Mouse (Mus musculus): ENCODE measurements around the gene Fuca1. TPM values are rescaled to one million over a fixed set of nuclear protein-coding genes. Genes with fewer than 3 reads are reported as not detected.

Fuca1 gene
- polyA plus RNA-seq (2015; fragmentation: Nextera tagmentation; extraction: Ambion mirVana), result 70.1 and 71.8 TPM in 2 replicates

GRCm38 (mm10) chr4:135920304-135921241, at the start of gene Fuca1:
Fuca1 (plus strand) TSS chr4:135920735.
- peak within 1 kb of the TSS; percentile 83 for H3K4me3 ChIP-seq (replicated peaks)
- peaks cover 20% of the 10 kb centered on the region for H3K36me3 ChIP-seq
- no peaks in the 10 kb centered on the region for H3K9me3 ChIP-seq (replicated peaks)
- peak; percentile 97 for ATAC-seq (replicated peaks; ENCODE audit: low FRiP score)
- peaks cover 10% of the 10 kb centered on the region for H3K4me1 ChIP-seq
- peak within 1 kb of the TSS; percentile 92 for H3K4me2 ChIP-seq
- H3K27ac ChIP-seq, result peak within 1 kb of the TSS; percentile 89
- H3K27me3 ChIP-seq, result no peaks in the 10 kb centered on the region
- H3K9ac ChIP-seq, result peak within 1 kb of the TSS; percentile 76
- 2% methylated on average over 60 of the region's 60 CpGs for WGBS

DNA sequence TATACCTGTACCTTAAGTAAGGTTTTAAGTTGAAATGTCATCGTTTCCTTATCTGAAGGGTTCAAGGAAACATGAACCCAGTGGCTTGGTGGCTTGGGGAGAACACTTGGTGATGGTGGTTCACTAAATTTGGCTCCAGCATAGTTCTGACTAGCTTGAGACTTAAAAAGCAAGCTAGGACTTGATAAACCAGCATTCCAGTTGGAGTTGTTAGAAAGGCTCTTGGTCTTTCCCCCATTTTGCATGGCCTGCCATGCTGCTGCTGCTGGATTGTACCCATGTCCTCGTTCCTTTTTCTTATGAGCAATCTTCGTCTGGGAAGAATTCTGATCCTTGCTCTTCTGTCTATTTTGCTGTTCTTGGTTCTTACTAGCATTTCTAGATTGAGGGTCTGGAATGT, 48.5 kb upstream of the Fuca1 start:
- peak overlapping the region; percentile 81 for H3K9ac ChIP-seq
- H3K27ac ChIP-seq, result peak overlapping the region; percentile 100; the same call in 1 of the 2 replicates

DNA sequence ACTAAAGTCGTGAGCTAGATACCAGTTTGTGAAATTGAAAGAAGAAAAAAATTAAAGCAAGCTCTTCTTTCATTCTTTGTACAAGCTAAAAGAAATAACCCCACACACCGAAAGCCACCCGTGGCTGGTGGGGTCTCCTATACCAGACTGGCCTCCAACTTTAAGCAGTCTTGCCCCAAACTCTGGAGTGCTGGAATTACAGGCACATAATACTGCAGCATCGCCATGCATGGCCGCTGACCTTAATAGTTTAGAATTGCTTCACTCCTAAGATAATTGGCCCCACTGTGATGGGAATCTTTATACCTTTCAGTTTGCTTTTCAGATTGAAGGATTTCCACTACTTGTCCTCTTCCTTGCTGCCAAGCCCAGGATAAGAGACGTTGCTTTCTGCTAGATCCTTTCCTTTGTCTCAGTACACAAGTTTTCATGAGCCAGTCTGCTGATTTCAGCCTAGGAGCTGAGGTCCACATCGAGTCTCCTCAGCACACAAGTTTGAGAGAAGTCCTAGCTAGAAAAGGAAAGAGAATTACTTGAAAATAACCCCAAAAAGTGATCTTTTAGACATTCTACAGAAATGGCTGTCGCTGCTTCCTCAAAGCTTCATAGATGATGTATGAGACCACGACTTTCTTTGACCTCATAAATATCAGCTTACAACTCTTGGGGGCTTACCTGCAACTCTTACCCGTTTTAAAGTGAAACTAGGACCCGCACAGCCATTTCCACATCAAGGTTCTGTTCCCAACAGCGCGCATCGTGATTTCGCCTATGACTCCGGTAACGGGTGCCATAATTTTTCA, 47.7 kb upstream of the Fuca1 start:
- 5% methylated on average over 17 of the region's 17 CpGs for WGBS
- no peak for ATAC-seq (replicated peaks; ENCODE audit: low FRiP score)
- peak overlapping the region; percentile 81 for H3K9ac ChIP-seq
- no peaks in the 10 kb centered on the region for H3K9me3 ChIP-seq (replicated peaks)
- H3K36me3 ChIP-seq, result peaks cover 30% of the 10 kb centered on the region
- H3K27ac ChIP-seq, result peak overlapping the region; percentile 100
- H3K27me3 ChIP-seq, result no peaks in the 10 kb centered on the region
- peak overlapping the region; percentile 76 for H3K4me3 ChIP-seq (replicated peaks)
- peaks cover 50% of the 10 kb centered on the region for H3K4me1 ChIP-seq
- peak overlapping the region; percentile 64 for H3K4me2 ChIP-seq

More for the DNA sequence above, 48.5 kb upstream of the Fuca1 start:
- H3K4me2 ChIP-seq, result peak overlapping the region; percentile 64
- 32% methylated on average over 3 of the region's 3 CpGs for WGBS
- no peaks in the 10 kb centered on the region for H3K9me3 ChIP-seq (replicated peaks)
- H3K27me3 ChIP-seq, result no peaks in the 10 kb centered on the region
- peaks cover 30% of the 10 kb centered on the region for H3K36me3 ChIP-seq
- H3K4me3 ChIP-seq (replicated peaks), result peak overlapping the region; percentile 76
- ATAC-seq (replicated peaks; ENCODE audit: low FRiP score), result no peak
- H3K4me1 ChIP-seq, result peaks cover 49% of the 10 kb centered on the region

- Histone ChIP-seq H3K27ac (peak within 1 kb of the TSS; percentile 100), H3K9me3 (replicated peaks) (no peaks in the 10 kb centered on the region), H3K36me3 (peaks cover 30% of the 10 kb centered on the region), H3K4me1 (peaks cover 50% of the 10 kb centered on the region), H3K9ac (peak within 1 kb of the TSS; percentile 81), H3K4me2 (peak within 1 kb of the TSS; percentile 64), H3K27me3 (no peaks in the 10 kb centered on the region), H3K4me3 (replicated peaks) (peak within 1 kb of the TSS; percentile 76)
- peak; percentile 95 for ATAC-seq (replicated peaks; ENCODE audit: low FRiP score)
- WGBS, result under 1% methylated on average over 59 of the region's 60 CpGs
Observed at GRCm38 (mm10) chr4:135873526-135874202, 46.9 kb upstream of the Fuca1 start, which contains the start of gene Pnrc2. Pnrc2 (minus strand) TSS chr4:135873850.

DNA sequence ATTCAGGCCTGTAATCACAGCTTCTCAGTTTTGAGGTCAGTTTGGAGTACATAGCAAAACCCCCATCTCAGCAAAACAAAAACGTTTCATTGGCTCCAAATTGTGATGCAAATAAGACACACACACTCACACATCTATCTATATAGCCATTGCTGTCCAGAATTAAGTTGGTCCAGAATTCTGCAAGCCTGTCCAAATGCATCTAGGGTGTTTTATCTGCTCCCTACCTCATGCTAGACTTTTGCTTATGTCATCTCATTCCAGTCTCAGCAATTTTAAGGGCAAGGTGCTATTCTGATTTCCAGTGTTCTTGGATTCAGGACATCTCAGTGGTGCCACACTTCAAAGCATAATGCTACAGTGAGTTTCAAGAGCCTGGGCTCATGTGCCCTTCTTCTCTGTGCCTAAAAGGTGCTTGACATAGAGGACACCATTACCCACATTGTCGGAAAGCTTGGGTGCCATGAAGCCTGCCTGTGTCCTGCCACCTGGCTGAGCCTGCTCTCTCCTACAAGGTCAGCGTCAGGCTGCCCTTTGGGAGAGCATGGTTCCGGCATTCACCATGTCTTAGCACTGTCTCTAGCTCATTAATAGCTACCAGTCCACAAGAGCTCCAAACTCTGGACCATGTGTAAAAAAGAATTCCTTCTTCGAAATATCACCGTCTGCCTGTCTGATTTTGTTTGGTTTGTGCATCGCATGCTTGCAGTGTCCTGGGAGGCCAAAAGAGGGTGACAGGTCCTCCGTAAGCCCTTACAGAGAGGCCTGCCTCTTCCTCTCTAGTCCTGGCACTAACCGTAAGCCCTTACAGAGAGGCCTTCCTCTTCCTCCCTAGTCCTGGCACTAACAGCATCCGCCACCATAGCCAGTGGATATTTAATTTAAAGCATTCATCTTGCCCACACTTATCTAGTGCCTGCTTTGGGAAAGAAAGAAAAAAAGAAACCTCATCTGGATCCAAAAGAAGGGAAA, 45.7 kb upstream of the Fuca1 start:
- Histone ChIP-seq H3K4me3 (replicated peaks) (peak overlapping the region; percentile 76; the same call in 1 of the 2 replicates), H3K9me3 (replicated peaks) (no peaks in the 10 kb centered on the region)

DNA sequence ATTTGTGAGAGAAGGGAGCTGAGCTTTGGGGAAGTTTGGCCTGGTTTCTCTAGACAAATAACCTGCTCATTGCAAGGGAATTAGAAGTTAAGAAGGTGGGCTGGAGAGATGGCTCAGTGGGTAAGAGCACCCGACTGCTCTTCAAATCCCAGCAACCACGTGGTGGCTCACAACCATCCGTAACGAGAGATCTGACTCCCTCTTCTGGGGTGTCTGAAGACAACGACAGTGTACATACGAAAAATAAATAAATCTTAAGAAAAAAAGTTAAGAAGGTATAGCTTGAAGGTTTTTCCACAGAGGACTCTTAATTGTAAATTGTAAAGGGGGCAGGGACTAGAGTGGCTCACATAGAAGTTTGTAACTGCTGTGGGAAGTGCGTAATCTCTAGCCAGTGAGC, 45.0 kb upstream of the Fuca1 start:
- Histone ChIP-seq H3K9ac (0 out of 2 replicates have a peak overlapping the region, but pooled peaks have one; percentile 29), H3K27me3 (no peaks in the 10 kb centered on the region), H3K27ac (peak overlapping the region; percentile 100), H3K4me3 (replicated peaks) (no peak overlapping the region), H3K36me3 (peaks cover 17% of the 10 kb centered on the region), H3K4me1 (peaks cover 50% of the 10 kb centered on the region), H3K9me3 (replicated peaks) (no peaks in the 10 kb centered on the region), H3K4me2 (peak overlapping the region; percentile 56)
- WGBS, result 24% methylated on average over 7 of the region's 7 CpGs
- ATAC-seq (replicated peaks; ENCODE audit: low FRiP score), result no peak

More for the DNA sequence above, 45.7 kb upstream of the Fuca1 start:
- Histone ChIP-seq H3K27me3 (no peaks in the 10 kb centered on the region), H3K9ac (peak overlapping the region; percentile 64; the same call in 1 of the 2 replicates), H3K4me1 (peaks cover 50% of the 10 kb centered on the region), H3K36me3 (peaks cover 20% of the 10 kb centered on the region), H3K4me2 (peak overlapping the region; percentile 64), H3K27ac (peak overlapping the region; percentile 100)
- ATAC-seq (replicated peaks; ENCODE audit: low FRiP score), result no peak
- 78% methylated on average over 10 of the region's 10 CpGs for WGBS

DNA sequence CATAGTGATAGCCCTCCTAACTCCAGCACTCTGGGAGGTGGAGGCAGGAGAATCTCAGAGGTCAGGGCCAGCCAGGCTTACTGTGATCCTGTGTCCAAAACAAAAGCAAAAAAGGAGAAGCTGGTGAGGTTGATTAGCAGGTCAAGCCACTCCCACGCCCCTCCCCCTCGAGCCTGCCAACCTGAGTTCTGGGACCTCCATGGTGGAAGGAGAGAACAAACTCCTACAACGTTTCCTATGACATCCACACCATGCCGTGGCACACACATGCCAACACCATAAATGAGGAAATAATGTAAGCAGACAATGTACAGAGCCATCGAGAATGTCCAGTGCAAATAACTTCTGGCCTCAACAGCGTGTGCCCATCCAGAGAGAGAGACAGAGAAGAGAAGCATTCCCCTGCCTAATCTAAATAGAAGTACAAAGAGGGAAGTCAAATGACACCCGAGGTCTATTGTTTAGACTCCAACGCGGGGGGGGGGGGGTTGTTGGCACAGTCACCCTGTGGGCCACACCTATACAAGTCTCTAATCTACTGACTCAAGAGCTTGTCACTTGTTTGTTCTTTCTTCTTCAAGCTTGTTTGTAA, 44.4 kb upstream of the Fuca1 start:
- peak overlapping the region; percentile 100 for H3K27ac ChIP-seq
- H3K36me3 ChIP-seq, result peaks cover 16% of the 10 kb centered on the region
- H3K27me3 ChIP-seq, result no peaks in the 10 kb centered on the region
- H3K4me3 ChIP-seq (replicated peaks), result peak overlapping the region; percentile 25
- WGBS, result 5% methylated on average over 9 of the region's 9 CpGs
- peak overlapping the region; percentile 56 for H3K4me2 ChIP-seq
- H3K9me3 ChIP-seq (replicated peaks), result no peaks in the 10 kb centered on the region
- H3K9ac ChIP-seq, result peak overlapping the region; percentile 29
- no peak for ATAC-seq (replicated peaks; ENCODE audit: low FRiP score)
- H3K4me1 ChIP-seq, result peaks cover 45% of the 10 kb centered on the region

DNA sequence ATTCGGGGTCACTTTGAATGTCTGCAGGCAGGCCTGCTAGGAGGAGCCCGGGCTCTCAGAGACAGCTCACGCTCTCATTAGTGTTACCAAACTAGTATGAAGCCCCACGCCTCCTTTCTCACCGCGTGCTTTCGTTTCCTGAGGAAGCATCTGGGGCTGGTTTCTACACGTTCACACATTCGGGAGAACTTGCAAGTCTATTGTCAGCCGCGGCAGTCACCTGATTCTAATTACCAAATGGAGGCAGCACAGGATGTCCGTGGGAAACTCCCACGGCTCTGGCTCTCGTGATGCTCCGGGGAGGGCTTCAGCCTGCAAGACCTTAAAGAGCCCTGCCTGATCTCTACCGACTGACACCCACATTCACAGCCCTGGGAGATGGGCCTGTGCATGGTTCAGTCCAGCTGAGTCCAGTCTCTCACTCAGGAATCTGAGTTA, 43.9 kb upstream of the Fuca1 start:
- Histone ChIP-seq H3K9me3 (replicated peaks) (no peaks in the 10 kb centered on the region), H3K27me3 (no peaks in the 10 kb centered on the region), H3K9ac (peak overlapping the region; percentile 29), H3K4me3 (replicated peaks) (peak overlapping the region; percentile 25), H3K4me2 (peak overlapping the region; percentile 56), H3K36me3 (peaks cover 13% of the 10 kb centered on the region), H3K4me1 (peaks cover 42% of the 10 kb centered on the region), H3K27ac (peak overlapping the region; percentile 100)
- peak; percentile 16; the same call in 1 of the 2 replicates for ATAC-seq (replicated peaks; ENCODE audit: low FRiP score)
- WGBS, result 3% methylated on average over 16 of the region's 16 CpGs

DNA sequence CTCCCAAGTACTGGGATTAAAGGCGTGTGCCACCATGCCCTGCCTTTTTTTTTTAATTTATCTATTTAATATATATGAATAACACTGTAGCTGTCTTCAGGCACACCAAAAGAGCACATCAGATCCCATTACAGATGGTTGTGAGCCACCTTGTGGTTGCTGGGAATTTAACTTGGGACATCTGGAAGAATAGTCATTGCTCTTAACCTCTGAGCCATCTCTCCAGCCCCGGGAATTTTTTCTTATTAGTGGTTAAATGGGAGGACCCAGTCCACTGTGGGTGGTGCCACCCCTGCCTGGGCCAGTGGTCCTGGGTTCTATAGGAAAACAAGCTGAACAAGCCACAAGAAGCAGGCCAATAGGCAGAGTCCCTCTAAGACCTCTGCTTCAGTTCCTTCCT, 42.8 kb upstream of the Fuca1 start:
- WGBS, result 60% methylated on average over 2 of the region's 2 CpGs
- H3K4me3 ChIP-seq (replicated peaks), result no peak overlapping the region
- H3K4me2 ChIP-seq, result no peak overlapping the region
- no peaks in the 10 kb centered on the region for H3K9me3 ChIP-seq (replicated peaks)
- H3K4me1 ChIP-seq, result peaks cover 37% of the 10 kb centered on the region
- no peak for ATAC-seq (replicated peaks; ENCODE audit: low FRiP score)
- H3K27me3 ChIP-seq, result no peaks in the 10 kb centered on the region
- H3K9ac ChIP-seq, result no peak overlapping the region
- H3K36me3 ChIP-seq, result peaks cover 1% of the 10 kb centered on the region; the same call in 1 of the 2 replicates
- no peak overlapping the region for H3K27ac ChIP-seq

DNA sequence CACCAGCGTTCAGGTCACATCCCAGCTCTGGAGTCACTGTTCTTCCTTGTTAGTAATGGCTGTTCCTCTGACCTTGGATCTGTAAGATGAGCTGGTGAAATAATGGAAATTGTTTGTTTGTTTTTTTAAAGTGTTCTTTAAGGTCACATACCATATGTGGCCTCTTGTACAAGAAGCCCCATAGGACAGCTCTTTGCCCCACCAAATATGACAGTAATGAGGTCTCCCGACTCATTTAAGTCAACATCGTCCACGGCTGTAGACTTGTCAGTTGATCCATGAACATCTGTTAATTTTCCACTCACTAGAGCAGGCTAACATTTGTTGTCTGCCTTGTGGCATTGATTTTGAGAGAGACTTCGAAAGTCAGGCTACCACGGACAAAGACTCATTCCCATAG, 41.5 kb upstream of the Fuca1 start:
- Histone ChIP-seq H3K4me1 (peaks cover 45% of the 10 kb centered on the region), H3K27ac (no peak overlapping the region), H3K4me3 (replicated peaks) (no peak overlapping the region), H3K27me3 (no peaks in the 10 kb centered on the region), H3K36me3 (no peaks in the 10 kb centered on the region), H3K9ac (no peak overlapping the region), H3K4me2 (no peak overlapping the region), H3K9me3 (replicated peaks) (no peaks in the 10 kb centered on the region)
- 65% methylated on average over 6 of the region's 6 CpGs for WGBS
- no peak for ATAC-seq (replicated peaks; ENCODE audit: low FRiP score)
